Mouse (Mus musculus): ENCODE results near the gene Evc. TPM values are rescaled to one million over a fixed set of nuclear protein-coding genes. Genes with fewer than 3 reads are reported as not detected.
A peak's percentile ranks its signal among the peaks of the same experiment; 100 is the strongest.

Evc gene
- polyA plus RNA-seq, 1 experiment: 13.3 TPM

GRCm38 (mm10) chr5:37281021-37281420 is 55.7 kb downstream of the Evc start:
- TF ChIP-seq TCF3 (IDR thresholded peaks at IDR 0.05; ENCODE audit: insufficient read length, low read depth) (no peak), USF1 (IDR thresholded peaks at IDR 0.05; ENCODE audit: low read depth) (no peak), MYOG (IDR thresholded peaks at IDR 0.05; ENCODE audit: control insufficient read depth in 1 of 3, insufficient read depth in 1 of 3, insufficient read length in 2 of 3, low read depth in 2 of 3) (no peak), SRF (IDR thresholded peaks at IDR 0.05; ENCODE audit: control insufficient read depth, insufficient read length, low read depth) (no peak), MAX (IDR thresholded peaks at IDR 0.05; ENCODE audit: low read depth) (no peak), POLR2A (IDR thresholded peaks at IDR 0.05; ENCODE audit: insufficient read length, low read depth) (no peak), POLR2AphosphoS2 (IDR thresholded peaks at IDR 0.05; ENCODE audit: insufficient read length, low read depth) (no peak), MYOD1 (IDR thresholded peaks at IDR 0.05; ENCODE audit: control insufficient read depth in 1 of 3, insufficient read length in 2 of 3, low read depth in 2 of 3) (no peak), TCF12 (IDR thresholded peaks at IDR 0.05; ENCODE audit: insufficient read depth, poor library complexity, severe bottlenecking) (no peak), E2F4 (IDR thresholded peaks at IDR 0.05; ENCODE audit: insufficient read depth) (no peak), CEBPB (IDR thresholded peaks at IDR 0.05; ENCODE audit: insufficient read depth, poor library complexity, severe bottlenecking) (no peak)
- Histone ChIP-seq H3K4me3 (no peak overlapping the region), H3ac (ENCODE audit: control insufficient read depth, insufficient read length) (no peak overlapping the region), H3K36me3 (ENCODE audit: control insufficient read depth, insufficient read depth) (no peaks in the 10 kb centered on the region), H3K4me2 (ENCODE audit: low read depth) (no peak overlapping the region), H3K27me3 (ENCODE audit: control insufficient read depth, insufficient read depth, insufficient read length) (peaks cover 22% of the 10 kb centered on the region), H3K79me2 (ENCODE audit: control insufficient read depth, insufficient read depth) (no peaks in the 10 kb centered on the region)

GRCm38 (mm10) chr5:37263816-37264215 is 72.9 kb downstream of the Evc start:
- Histone ChIP-seq H3K4me2 (ENCODE audit: low read depth) (no peak overlapping the region), H3K36me3 (ENCODE audit: control insufficient read depth, insufficient read depth) (no peaks in the 10 kb centered on the region), H3K27me3 (ENCODE audit: control insufficient read depth, insufficient read depth, insufficient read length) (no peaks in the 10 kb centered on the region), H3ac (ENCODE audit: control insufficient read depth, insufficient read length) (no peak overlapping the region), H3K79me2 (ENCODE audit: control insufficient read depth, insufficient read depth) (no peaks in the 10 kb centered on the region), H3K4me3 (no peak overlapping the region)
- peak; percentile 72 for TF ChIP-seq USF1 (IDR thresholded peaks at IDR 0.05; ENCODE audit: low read depth)
- TF ChIP-seq TCF12 (IDR thresholded peaks at IDR 0.05; ENCODE audit: insufficient read depth, poor library complexity, severe bottlenecking): no peak

DNA sequence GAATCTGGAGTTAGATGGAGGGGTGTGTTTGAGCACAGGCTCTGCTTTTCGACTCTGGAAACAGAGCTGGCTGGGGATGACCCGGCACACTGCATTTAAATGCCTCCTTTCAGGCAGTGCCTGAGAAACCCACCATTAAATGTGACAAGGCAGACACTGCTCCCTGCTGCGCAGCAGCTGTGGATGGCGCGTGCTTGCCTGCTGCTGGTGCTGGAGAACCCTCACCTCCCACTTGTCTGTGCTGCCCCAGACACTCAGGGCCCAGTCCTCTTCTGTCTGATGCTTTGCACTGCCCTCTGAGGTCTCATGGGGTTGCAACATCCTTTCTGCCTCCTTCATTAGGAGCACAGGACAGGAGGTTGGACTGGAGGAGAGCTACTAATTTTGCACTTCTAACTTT is 75.0 kb downstream of the Evc start:
- TF ChIP-seq SRF (IDR thresholded peaks at IDR 0.05; ENCODE audit: control insufficient read depth, insufficient read length, low read depth): no peak
- no peak for TF ChIP-seq POLR2A (IDR thresholded peaks at IDR 0.05; ENCODE audit: insufficient read length, low read depth)
- no peak for TF ChIP-seq POLR2AphosphoS2 (IDR thresholded peaks at IDR 0.05; ENCODE audit: insufficient read length, low read depth)
- no peak for TF ChIP-seq MYOD1 (IDR thresholded peaks at IDR 0.05; ENCODE audit: control insufficient read depth in 1 of 3, insufficient read length in 2 of 3, low read depth in 2 of 3)
- TF ChIP-seq TCF3 (IDR thresholded peaks at IDR 0.05; ENCODE audit: insufficient read length, low read depth): no peak
- TF ChIP-seq TCF12 (IDR thresholded peaks at IDR 0.05; ENCODE audit: insufficient read depth, poor library complexity, severe bottlenecking): no peak
- TF ChIP-seq MYOG (IDR thresholded peaks at IDR 0.05; ENCODE audit: control insufficient read depth in 1 of 3, insufficient read depth in 1 of 3, insufficient read length in 2 of 3, low read depth in 2 of 3): no peak
- no peak for TF ChIP-seq E2F4 (IDR thresholded peaks at IDR 0.05; ENCODE audit: insufficient read depth)
- TF ChIP-seq REST (IDR thresholded peaks at IDR 0.05; ENCODE audit: insufficient read depth, insufficient read length): no peak
- no peak for TF ChIP-seq USF1 (IDR thresholded peaks at IDR 0.05; ENCODE audit: low read depth)
- TF ChIP-seq MAX (IDR thresholded peaks at IDR 0.05; ENCODE audit: low read depth): no peak
- no peak for TF ChIP-seq CEBPB (IDR thresholded peaks at IDR 0.05; ENCODE audit: insufficient read depth, poor library complexity, severe bottlenecking)
- Histone ChIP-seq H3K4me2 (ENCODE audit: low read depth) (no peak overlapping the region), H3K27me3 (ENCODE audit: control insufficient read depth, insufficient read depth, insufficient read length) (no peaks in the 10 kb centered on the region), H3K4me3 (no peak overlapping the region), H3ac (ENCODE audit: control insufficient read depth, insufficient read length) (no peak overlapping the region), H3K36me3 (ENCODE audit: control insufficient read depth, insufficient read depth) (no peaks in the 10 kb centered on the region), H3K79me2 (ENCODE audit: control insufficient read depth, insufficient read depth) (no peaks in the 10 kb centered on the region)

- H3K4me3 ChIP-seq: no peak overlapping the region
- H3K79me2 ChIP-seq (ENCODE audit: control insufficient read depth, insufficient read depth): no peaks in the 10 kb centered on the region
- H3K4me2 ChIP-seq (ENCODE audit: low read depth): no peak overlapping the region
- no peaks in the 10 kb centered on the region for H3K27me3 ChIP-seq (ENCODE audit: control insufficient read depth, insufficient read depth, insufficient read length)
- H3ac ChIP-seq (ENCODE audit: control insufficient read depth, insufficient read length): no peak overlapping the region
- TF ChIP-seq POLR2AphosphoS2 (IDR thresholded peaks at IDR 0.05; ENCODE audit: insufficient read length, low read depth): no peak
- TF ChIP-seq REST (IDR thresholded peaks at IDR 0.05; ENCODE audit: insufficient read depth, insufficient read length): peak; percentile 99
- H3K36me3 ChIP-seq (ENCODE audit: control insufficient read depth, insufficient read depth): no peaks in the 10 kb centered on the region
These were observed 79.5 kb downstream of the Evc start for GRCm38 (mm10) chr5:37257243-37257642.

GRCm38 (mm10) chr5:37256823-37257222 is 79.9 kb downstream of the Evc start:
- H3ac ChIP-seq (ENCODE audit: control insufficient read depth, insufficient read length): no peak overlapping the region
- H3K36me3 ChIP-seq (ENCODE audit: control insufficient read depth, insufficient read depth): no peaks in the 10 kb centered on the region
- no peak overlapping the region for H3K4me2 ChIP-seq (ENCODE audit: low read depth)
- H3K4me3 ChIP-seq: no peak overlapping the region
- H3K27me3 ChIP-seq (ENCODE audit: control insufficient read depth, insufficient read depth, insufficient read length): no peaks in the 10 kb centered on the region
- TF ChIP-seq TCF3 (IDR thresholded peaks at IDR 0.05; ENCODE audit: insufficient read length, low read depth): no peak
- no peak for TF ChIP-seq REST (IDR thresholded peaks at IDR 0.05; ENCODE audit: insufficient read depth, insufficient read length)
- TF ChIP-seq USF1 (IDR thresholded peaks at IDR 0.05; ENCODE audit: low read depth): no peak
- TF ChIP-seq TCF12 (IDR thresholded peaks at IDR 0.05; ENCODE audit: insufficient read depth, poor library complexity, severe bottlenecking): no peak
- no peak for TF ChIP-seq SRF (IDR thresholded peaks at IDR 0.05; ENCODE audit: control insufficient read depth, insufficient read length, low read depth)
- TF ChIP-seq MYOD1 (IDR thresholded peaks at IDR 0.05; ENCODE audit: control insufficient read depth in 1 of 3, insufficient read length in 2 of 3, low read depth in 2 of 3): no peak
- no peak for TF ChIP-seq CEBPB (IDR thresholded peaks at IDR 0.05; ENCODE audit: insufficient read depth, poor library complexity, severe bottlenecking)
- TF ChIP-seq POLR2A (IDR thresholded peaks at IDR 0.05; ENCODE audit: insufficient read length, low read depth): no peak
- TF ChIP-seq E2F4 (IDR thresholded peaks at IDR 0.05; ENCODE audit: insufficient read depth): no peak
- H3K79me2 ChIP-seq (ENCODE audit: control insufficient read depth, insufficient read depth): no peaks in the 10 kb centered on the region
